Mouse (Mus musculus) left cerebral cortex, adult 18-20 months (tissue): ENCODE results near the gene Lnx1. TPM values are rescaled to one million over a fixed set of nuclear protein-coding genes. Genes with fewer than 3 reads are reported as not detected.

Experiments used
- DNase-seq, 2 experiments: peaks; one replicate each; pipeline ENCODE4 v3.0.0; 2021 to 2022; ENCODE audit warnings: low spot score in 2 of 2, mixed read lengths in 1 of 2
- long read RNA-seq, 2 experiments: library from polyadenylated mRNA; stranded (forward); transcript quantifications; one replicate each; pipeline ENCODE4 v2.0.0; 2021
- total RNA-seq, 2 experiments: library from RNA; stranded (reverse); gene quantifications; 2 replicates each; pipeline ENCODE4 v1.2.3; 2021

The Lnx1 gene
- 10 to 100 TPM; 22.0 to 24.1 TPM for total RNA-seq
- long read RNA-seq, experiment 1, transcript Lnx1-205 (10 exons, 2,259 nt) = major isoform, 19 of 42 reads
- long read RNA-seq, experiment 1, partial matches to known transcripts = 3 of 42 reads
- long read RNA-seq, experiment 1, other reads (novel, unspliced or antisense) = 18 of 42 reads
- long read RNA-seq, experiment 2, transcript Lnx1-205 (10 exons, 2,259 nt) = major isoform, 12 of 27 reads
- long read RNA-seq, experiment 2, partial matches to known transcripts = 4 of 27 reads
- long read RNA-seq, experiment 2, other reads (novel, unspliced or antisense) = 11 of 27 reads

- no peak for DNase-seq
These were observed at the start of gene Lnx1 for GRCm38 (mm10) chr5:74702766-74703165. Gene Lnx1 (minus strand): TSS chr5:74702912.

- DNase-seq = no peak
These were observed 47.8 kb upstream of the Lnx1 start for GRCm38 (mm10) chr5:74750501-74750900.

GRCm38 (mm10) chr5:74747476-74747875, 44.8 kb upstream of the Lnx1 start:
- DNase-seq = no peak

GRCm38 (mm10) chr5:74740951-74741350, 38.2 kb upstream of the Lnx1 start:
- DNase-seq = peak in 1 of 2 experiments; percentile 13

- peak in 1 of 2 experiments; percentile 4 for DNase-seq
These were observed 36.7 kb upstream of the Lnx1 start for GRCm38 (mm10) chr5:74739435-74739834.

GRCm38 (mm10) chr5:74738312-74738711, 35.6 kb upstream of the Lnx1 start:
- no peak for DNase-seq

GRCm38 (mm10) chr5:74733885-74734558, 31.3 kb upstream of the Lnx1 start:
- DNase-seq = no peak

GRCm38 (mm10) chr5:74732613-74733012, 29.9 kb upstream of the Lnx1 start:
- DNase-seq = no peak

GRCm38 (mm10) chr5:74730601-74731000, 27.9 kb upstream of the Lnx1 start:
- no peak for DNase-seq

GRCm38 (mm10) chr5:74729567-74729966, 26.9 kb upstream of the Lnx1 start:
- DNase-seq = no peak

- no peak for DNase-seq
These were observed 25.5 kb upstream of the Lnx1 start for GRCm38 (mm10) chr5:74728186-74728585.

GRCm38 (mm10) chr5:74727319-74727718, 24.6 kb upstream of the Lnx1 start:
- no peak for DNase-seq

GRCm38 (mm10) chr5:74725541-74725940, 22.8 kb upstream of the Lnx1 start:
- DNase-seq = no peak

- DNase-seq = no peak
These were observed 19.1 kb upstream of the Lnx1 start for GRCm38 (mm10) chr5:74721816-74722215.

GRCm38 (mm10) chr5:74720661-74721060, 17.9 kb upstream of the Lnx1 start:
- no peak for DNase-seq

- no peak for DNase-seq
These were observed 13.5 kb upstream of the Lnx1 start for GRCm38 (mm10) chr5:74716165-74716564.

- DNase-seq = no peak
These were observed 10.1 kb upstream of the Lnx1 start for GRCm38 (mm10) chr5:74712811-74713210.

- no peak for DNase-seq
These were observed 9.3 kb upstream of the Lnx1 start for GRCm38 (mm10) chr5:74711988-74712387.

- DNase-seq = no peak
These were observed 8.3 kb upstream of the Lnx1 start for GRCm38 (mm10) chr5:74711056-74711455.

- no peak for DNase-seq
These were observed 7.5 kb upstream of the Lnx1 start for GRCm38 (mm10) chr5:74710181-74710580.

- DNase-seq = peak; percentile 10 to 35
These were observed 1.7 kb upstream of the Lnx1 start for GRCm38 (mm10) chr5:74704460-74704790.

GRCm38 (mm10) chr5:74703741-74704459, 1.2 kb upstream of the Lnx1 start:
- no peak for DNase-seq
